Mouse (Mus musculus): Measurements from ENCODE around the gene Bmp2.

The Bmp2 gene

GRCm38 (mm10) chr2:133552031-133552841 lies at the start of gene Bmp2:
Bmp2 (plus strand) TSS chr2:133552159.
- peak; percentile 82 for DNase-seq (ENCODE audit: low spot score)

- no peak for DNase-seq (ENCODE audit: low spot score)
Observed at GRCm38 (mm10) chr2:133505678-133506077, 46.3 kb upstream of the Bmp2 start.

GRCm38 (mm10) chr2:133507045-133507444 lies 44.9 kb upstream of the Bmp2 start:
- no peak for DNase-seq (ENCODE audit: low spot score)

GRCm38 (mm10) chr2:133509141-133509540 lies 42.8 kb upstream of the Bmp2 start:
- DNase-seq (ENCODE audit: low spot score), result no peak

- no peak for DNase-seq (ENCODE audit: low spot score)
Observed at GRCm38 (mm10) chr2:133511011-133511779, 40.8 kb upstream of the Bmp2 start.

- no peak for DNase-seq (ENCODE audit: low spot score)
Observed at GRCm38 (mm10) chr2:133516331-133517046, 35.5 kb upstream of the Bmp2 start.

GRCm38 (mm10) chr2:133517867-133518266 lies 34.1 kb upstream of the Bmp2 start:
- DNase-seq (ENCODE audit: low spot score), result no peak

- DNase-seq (ENCODE audit: low spot score), result no peak
Observed at GRCm38 (mm10) chr2:133521193-133521592, 30.8 kb upstream of the Bmp2 start.

- no peak for DNase-seq (ENCODE audit: low spot score)
Observed at GRCm38 (mm10) chr2:133522121-133522520, 29.8 kb upstream of the Bmp2 start.

GRCm38 (mm10) chr2:133525621-133526181 lies 26.3 kb upstream of the Bmp2 start:
- DNase-seq (ENCODE audit: low spot score), result no peak

- DNase-seq (ENCODE audit: low spot score), result no peak
Observed at GRCm38 (mm10) chr2:133529396-133529795, 22.6 kb upstream of the Bmp2 start.

- no peak for DNase-seq (ENCODE audit: low spot score)
Observed at GRCm38 (mm10) chr2:133533073-133533472, 18.9 kb upstream of the Bmp2 start.

- no peak for DNase-seq (ENCODE audit: low spot score)
Observed at GRCm38 (mm10) chr2:133535481-133535880, 16.5 kb upstream of the Bmp2 start.

- DNase-seq (ENCODE audit: low spot score), result no peak
Observed at GRCm38 (mm10) chr2:133536812-133537211, 15.1 kb upstream of the Bmp2 start.

- DNase-seq (ENCODE audit: low spot score), result no peak
Observed at GRCm38 (mm10) chr2:133540702-133541101, 11.3 kb upstream of the Bmp2 start.

GRCm38 (mm10) chr2:133550238-133550682 lies 1.7 kb upstream of the Bmp2 start:
- DNase-seq (ENCODE audit: low spot score), result peak; percentile 29

- peak; percentile 49 for DNase-seq (ENCODE audit: low spot score)
Observed at GRCm38 (mm10) chr2:133552842-133553465, 995 bp downstream of the Bmp2 start.

- no peak for DNase-seq (ENCODE audit: low spot score)
Observed at GRCm38 (mm10) chr2:133553911-133554285, 1.9 kb downstream of the Bmp2 start.

GRCm38 (mm10) chr2:133554286-133555021 lies 2.5 kb downstream of the Bmp2 start:
- DNase-seq (ENCODE audit: low spot score), result peak; percentile 46

- DNase-seq (ENCODE audit: low spot score), result no peak
Observed at GRCm38 (mm10) chr2:133564248-133564886, 12.4 kb downstream of the Bmp2 start.
